In the genomic region with DNA sequence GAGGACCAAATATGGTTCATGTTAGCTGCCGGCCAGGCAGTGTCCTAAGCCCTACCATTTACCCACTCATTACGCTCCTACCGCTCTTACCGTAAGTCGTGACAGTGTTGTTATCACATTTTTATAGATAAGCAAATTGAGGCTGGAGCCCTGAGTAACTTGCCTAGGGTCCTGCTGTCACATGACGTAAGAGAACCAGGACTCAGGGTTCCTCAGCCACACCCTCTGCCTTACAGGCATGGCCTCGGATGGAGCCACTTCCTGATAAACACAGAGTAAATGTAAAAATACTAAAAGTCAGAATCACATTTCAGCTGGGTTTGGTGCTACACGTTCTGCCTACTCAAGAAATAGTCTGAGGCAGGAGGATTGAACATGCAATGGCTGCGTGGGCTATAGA, we compare ENCODE assay signal across 43 mouse cellular contexts. TPM values are rescaled to one million over a fixed set of nuclear protein-coding genes. Genes with fewer than 3 reads are reported as not detected.
"Had no signal": no experiment of that assay in that cellular context is flagged by ENCODE, and none has a peak within 500 bp of the region (broad histone marks: within the 10 kb centered on the region; RNA-seq: fewer than 3 reads in every experiment).

No protein-coding gene starts in this region.

- H3K4me3 ChIP-seq: limb, embryonic 10.5 days; limb, embryonic 12.5 days; limb, embryonic 13.5 days; limb, embryonic 15.5 days; liver, embryonic 12.5 days; liver, embryonic 13.5 days; liver, embryonic 15.5 days; lung, embryonic 15.5 days; megakaryocyte, embryonic 14.5 days; midbrain, embryonic 10.5 days; midbrain, embryonic 12.5 days; midbrain, embryonic 13.5 days; midbrain, embryonic 15.5 days; myocyte had no signal

- H3K27ac ChIP-seq: limb, embryonic 10.5 days; limb, embryonic 12.5 days; limb, embryonic 13.5 days; limb, embryonic 15.5 days; liver, embryonic 12.5 days; liver, embryonic 13.5 days; liver, embryonic 14.5 days; liver, embryonic 15.5 days; lung, embryonic 15.5 days; macrophage; midbrain, embryonic 10.5 days; midbrain, embryonic 12.5 days; midbrain, embryonic 13.5 days; midbrain, embryonic 15.5 days had no signal

- H3K4me2 ChIP-seq: limb, embryonic 12.5 days; limb, embryonic 13.5 days; limb, embryonic 15.5 days; liver, embryonic 11.5 days; liver, embryonic 12.5 days; liver, embryonic 13.5 days; liver, embryonic 15.5 days; lung, embryonic 14.5 days; lung, embryonic 15.5 days; midbrain, embryonic 11.5 days; midbrain, embryonic 12.5 days; midbrain, embryonic 13.5 days; midbrain, embryonic 15.5 days had no signal

- DNase-seq: left cerebral cortex, postnatal 4 days; liver; liver, embryonic 13.5 days; liver, postnatal 0 days; lung, adult 18-20 months; lung, adult 2 months; lung, embryonic 14.5 days; lung, postnatal 10 days; lung, postnatal 14 days; lung, postnatal 36 days; lung, postnatal 4 days; midbrain, embryonic 14.5 days had no signal

- H3K27me3 ChIP-seq: limb, embryonic 13.5 days; limb, embryonic 15.5 days; liver, embryonic 12.5 days; liver, embryonic 13.5 days; liver, embryonic 15.5 days; lung, embryonic 15.5 days; midbrain, embryonic 12.5 days; midbrain, embryonic 13.5 days; midbrain, embryonic 15.5 days had no signal

- ATAC-seq: liver, embryonic 12.5 days; liver, postnatal 0 days; lung, postnatal 0 days; midbrain, embryonic 13.5 days; midbrain, embryonic 15.5 days; midbrain, embryonic 16.5 days had no signal

- H3K36me3 ChIP-seq: limb, embryonic 10.5 days; limb, embryonic 12.5 days; limb, embryonic 13.5 days; limb, embryonic 15.5 days; liver, embryonic 12.5 days; liver, embryonic 13.5 days; liver, embryonic 15.5 days; lung, embryonic 15.5 days; midbrain, embryonic 10.5 days; midbrain, embryonic 12.5 days; midbrain, embryonic 13.5 days; midbrain, embryonic 15.5 days had no signal

- H3K9ac ChIP-seq: limb, embryonic 13.5 days; limb, embryonic 15.5 days; liver, embryonic 12.5 days; liver, embryonic 13.5 days; liver, embryonic 14.5 days; liver, embryonic 15.5 days; liver, postnatal 0 days; lung, embryonic 14.5 days; lung, embryonic 15.5 days; midbrain, embryonic 12.5 days; midbrain, embryonic 13.5 days; midbrain, embryonic 15.5 days had no signal

- H3K9me3 ChIP-seq: limb, embryonic 10.5 days; limb, embryonic 13.5 days; limb, embryonic 15.5 days; liver, embryonic 12.5 days; liver, embryonic 13.5 days; liver, embryonic 15.5 days; lung, embryonic 15.5 days; midbrain, embryonic 10.5 days; midbrain, embryonic 12.5 days; midbrain, embryonic 13.5 days; midbrain, embryonic 15.5 days had no signal

- H3K4me1 ChIP-seq: liver, embryonic 12.5 days; liver, embryonic 13.5 days; liver, embryonic 15.5 days; lung, embryonic 15.5 days; megakaryocyte, embryonic 14.5 days; midbrain, embryonic 12.5 days; midbrain, embryonic 15.5 days had no signal

RNA-seq across cellular contexts. Expression of a gene that starts 3.0 kb away (rescaled TPM):
- total RNA-seq: left cerebral cortex, adult 8-10 months; left cerebral cortex, postnatal 10 days; left cerebral cortex, postnatal 25 days; left cerebral cortex, postnatal 36 days; left cerebral cortex, postnatal 4 days; liver, adult 2 months; megakaryocyte progenitor cell, adult 5-6 weeks; megakaryocyte, adult 5-6 weeks; monocyte, adult 5-6 weeks had no signal
- polyA plus RNA-seq: liver, adult 2 months; liver, embryonic 11.5 days; liver, embryonic 12.5 days; liver, embryonic 13.5 days; liver, embryonic 15.5 days; liver, embryonic 16.5 days; liver, postnatal 0 days; lung, embryonic 14.5 days; lung, embryonic 15.5 days; lung, embryonic 16.5 days; lung, postnatal 0 days; macrophage; midbrain, embryonic 16.5 days; midbrain, postnatal 0 days; myocyte had no signal

RNA-seq across cellular contexts. Expression of a gene that starts 17.5 kb away (rescaled TPM):
- total RNA-seq: megakaryocyte progenitor cell, adult 5-6 weeks; megakaryocyte, adult 5-6 weeks; monocyte, adult 5-6 weeks had no signal
- polyA plus RNA-seq: macrophage, myocyte had no signal

RNA-seq across cellular contexts. Expression of a gene that starts 21.1 kb away (rescaled TPM):
- total RNA-seq: left cerebral cortex, postnatal 4 days; liver, adult 2 months; megakaryocyte progenitor cell, adult 5-6 weeks; megakaryocyte, adult 5-6 weeks; midbrain, postnatal 0 days; monocyte, adult 5-6 weeks had no signal
- polyA plus RNA-seq: limb, embryonic 10.5 days; limb, embryonic 11.5 days; limb, embryonic 12.5 days; liver, adult 2 months; liver, embryonic 11.5 days; liver, embryonic 13.5 days; liver, embryonic 14.5 days; liver, embryonic 15.5 days; liver, embryonic 16.5 days; lung, embryonic 15.5 days; lung, embryonic 16.5 days; lung, postnatal 0 days; macrophage; midbrain, embryonic 14.5 days had no signal

RNA-seq across cellular contexts. Expression of a gene that starts 29.8 kb away (rescaled TPM):
- total RNA-seq: left cerebral cortex, postnatal 10 days; liver, adult 2 months; megakaryocyte progenitor cell, adult 5-6 weeks; megakaryocyte, adult 5-6 weeks; monocyte, adult 5-6 weeks had no signal
- polyA plus RNA-seq: limb, embryonic 15.5 days; liver, adult 2 months; liver, embryonic 13.5 days; liver, embryonic 15.5 days; liver, embryonic 16.5 days; liver, postnatal 0 days; macrophage; myocyte had no signal
